Comparison of ENCODE assay signal across 8 mouse cellular contexts in genomic region chr4:116708791-116709390, GRCm38 (mm10). TPM values are rescaled to one million over a fixed set of nuclear protein-coding genes. Genes with fewer than 3 reads are reported as not detected.
DNase-seq lines count a peak whose midpoint lies in the region; ATAC-seq and TF ChIP-seq lines count a peak whose summit lies in the region.

No protein-coding gene starts in this region.

- no peak for TF ChIP-seq CTCF in stomach, postnatal 0 days (IDR thresholded peaks at IDR 0.05; ENCODE audit: low read depth)

- H3K4me2 ChIP-seq in heart, embryonic 12.5 days: peak overlapping the region; percentile 71
- peak overlapping the region; percentile 70 for H3K4me2 ChIP-seq in liver, embryonic 11.5 days
- peak overlapping the region; percentile 63 for H3K4me2 ChIP-seq in stomach, postnatal 0 days (replicated peaks; ENCODE audit: low read depth)

- no peaks in the 10 kb centered on the region for H3K9me3 ChIP-seq in heart, embryonic 12.5 days (replicated peaks)
- no peaks in the 10 kb centered on the region for H3K9me3 ChIP-seq in forebrain, embryonic 10.5 days
- no peaks in the 10 kb centered on the region for H3K9me3 ChIP-seq in liver, embryonic 11.5 days (ENCODE audit: control insufficient read depth, low read length)
- no peaks in the 10 kb centered on the region for H3K9me3 ChIP-seq in stomach, postnatal 0 days (ENCODE audit: control insufficient read depth, low read length)

- H3K36me3 ChIP-seq in heart, embryonic 12.5 days: peaks cover 12% of the 10 kb centered on the region
- peaks cover 24% of the 10 kb centered on the region for H3K36me3 ChIP-seq in forebrain, embryonic 10.5 days (replicated peaks)
- peaks cover 6% of the 10 kb centered on the region; the same call in 1 of the 2 replicates for H3K36me3 ChIP-seq in liver, embryonic 11.5 days (ENCODE audit: control insufficient read depth, insufficient read depth, low read length)
- H3K36me3 ChIP-seq in stomach, postnatal 0 days (ENCODE audit: control insufficient read depth, insufficient read depth, low read length): no peaks in the 10 kb centered on the region

- no peak for TF ChIP-seq EP300 in stomach, postnatal 0 days (optimal IDR thresholded peaks at IDR 0.05)

- DNase-seq in heart, adult 18-20 months: no peak
- no peak for DNase-seq in forebrain, embryonic 10.5 days (ENCODE audit: extremely low spot score, low spot score)
- DNase-seq in liver, embryonic 11.5 days (ENCODE audit: low spot score): no peak
- DNase-seq in stomach, postnatal 0 days (ENCODE audit: low spot score): no peak
- no peak for DNase-seq in spleen, postnatal 14 days (ENCODE audit: low spot score in 2 of 2)
- DNase-seq in T-cell, adult 2 months (ENCODE audit: low spot score): no peak

- H3K27ac ChIP-seq in heart, embryonic 12.5 days (ENCODE audit: poor library complexity, severe bottlenecking): no peak overlapping the region
- H3K27ac ChIP-seq in forebrain, embryonic 10.5 days: peak overlapping the region; percentile 87
- H3K27ac ChIP-seq in liver, embryonic 11.5 days (ENCODE audit: low read depth, low read length): 0 out of 2 replicates have a peak overlapping the region, but pooled peaks have one; percentile 3
- H3K27ac ChIP-seq in stomach, postnatal 0 days (replicated peaks): no peak overlapping the region

- WGBS in heart, embryonic 12.5 days: 8% methylated on average over 9 of the region's 9 CpGs
- WGBS in forebrain, embryonic 10.5 days: 8% methylated on average over 9 of the region's 9 CpGs
- 7% methylated on average over 9 of the region's 9 CpGs for WGBS in liver, embryonic 11.5 days
- WGBS in stomach, postnatal 0 days: 2% methylated on average over 9 of the region's 9 CpGs

- no peaks in the 10 kb centered on the region for H3K27me3 ChIP-seq in heart, embryonic 12.5 days (replicated peaks)
- H3K27me3 ChIP-seq in forebrain, embryonic 10.5 days (ENCODE audit: poor library complexity, severe bottlenecking): no peaks in the 10 kb centered on the region
- H3K27me3 ChIP-seq in liver, embryonic 11.5 days (replicated peaks; ENCODE audit: control insufficient read depth, insufficient read depth, low read length): no peaks in the 10 kb centered on the region
- no peaks in the 10 kb centered on the region for H3K27me3 ChIP-seq in stomach, postnatal 0 days (ENCODE audit: control insufficient read depth, insufficient read depth, low read length)

- H3K4me3 ChIP-seq in heart, embryonic 12.5 days: peak overlapping the region; percentile 58
- peak overlapping the region; percentile 68 for H3K4me3 ChIP-seq in forebrain, embryonic 10.5 days
- peak overlapping the region; percentile 56 for H3K4me3 ChIP-seq in liver, embryonic 11.5 days (ENCODE audit: low read depth, low read length)
- H3K4me3 ChIP-seq in stomach, postnatal 0 days (ENCODE audit: low read depth, low read length): peak overlapping the region; percentile 35

- H3K4me1 ChIP-seq in heart, embryonic 12.5 days (replicated peaks): peaks cover 9% of the 10 kb centered on the region
- peaks cover 22% of the 10 kb centered on the region for H3K4me1 ChIP-seq in forebrain, embryonic 10.5 days
- H3K4me1 ChIP-seq in liver, embryonic 11.5 days (replicated peaks; ENCODE audit: control insufficient read depth, insufficient read depth, low read length): peaks cover 5% of the 10 kb centered on the region; the same call in 1 of the 2 replicates
- H3K4me1 ChIP-seq in stomach, postnatal 0 days (replicated peaks; ENCODE audit: control insufficient read depth, insufficient read depth): no peaks in the 10 kb centered on the region; the same call in 1 of the 2 replicates

- ATAC-seq in heart, embryonic 12.5 days (ENCODE audit: insufficient number of reproducible peaks, low FRiP score): no peak
- ATAC-seq in CD4-positive, CD25-positive, alpha-beta regulatory T cell, adult 4 months: peak; percentile 3
- peak; percentile 1; the same call in 1 of the 2 replicates for ATAC-seq in liver, embryonic 11.5 days (replicated peaks; ENCODE audit: low FRiP score)
- no peak for ATAC-seq in stomach, postnatal 0 days (ENCODE audit: low FRiP score, low TSS enrichment)

- peak overlapping the region; percentile 60 for H3K9ac ChIP-seq in heart, embryonic 12.5 days
- peak overlapping the region; percentile 62 for H3K9ac ChIP-seq in liver, embryonic 11.5 days (ENCODE audit: low read depth, low read length)
- peak overlapping the region; percentile 47 for H3K9ac ChIP-seq in stomach, postnatal 0 days (ENCODE audit: low read length)

RNA-seq across cellular contexts. Expression of gene Ccdc163, which starts 0.6 kb away (rescaled TPM):
- polyA plus RNA-seq in heart, embryonic 12.5 days (2016; fragmentation: Nextera tagmentation; extraction: Ambion mirVana): 15.9 and 17.5 TPM in 2 replicates
- 1 to 10 TPM; 4.3 to 5.4 TPM for total RNA-seq in heart, adult 18-20 months (2021)
- polyA plus RNA-seq in CD4-positive, CD25-positive, alpha-beta regulatory T cell, adult 4 months (2017; shearing (Covaris generic)): 10 to 100 TPM; 50.5 to 55.9 TPM
- 31.5 and 37.0 TPM in 2 replicates for polyA plus RNA-seq in forebrain, embryonic 10.5 days (2016; fragmentation: Nextera tagmentation; extraction: Ambion mirVana)
- 24.4 and 25.1 TPM in 2 replicates for polyA plus RNA-seq in liver, embryonic 11.5 days (2014; fragmentation: Nextera tagmentation; extraction: Ambion mirVana)
- 9.8 and 11.0 TPM in 2 replicates for polyA plus RNA-seq in stomach, postnatal 0 days (2015; fragmentation: Nextera tagmentation; extraction: Ambion mirVana)

RNA-seq across cellular contexts. Expression of gene Mmachc, which starts 0.7 kb away (rescaled TPM):
- polyA plus RNA-seq in heart, embryonic 12.5 days (2016; fragmentation: Nextera tagmentation; extraction: Ambion mirVana): 31.8 and 34.5 TPM in 2 replicates
- 10 to 100 TPM; 55.3 to 55.9 TPM for total RNA-seq in heart, adult 18-20 months (2021)
- 1 to 10 TPM; 3.4 to 9.2 TPM for polyA plus RNA-seq in CD4-positive, CD25-positive, alpha-beta regulatory T cell, adult 4 months (2017; shearing (Covaris generic))
- 45.6 and 47.3 TPM in 2 replicates for polyA plus RNA-seq in forebrain, embryonic 10.5 days (2016; fragmentation: Nextera tagmentation; extraction: Ambion mirVana)
- polyA plus RNA-seq in liver, embryonic 11.5 days (2014; fragmentation: Nextera tagmentation; extraction: Ambion mirVana): 24.2 and 27.4 TPM in 2 replicates
- 9.8 and 11.8 TPM in 2 replicates for polyA plus RNA-seq in stomach, postnatal 0 days (2015; fragmentation: Nextera tagmentation; extraction: Ambion mirVana)

RNA-seq across cellular contexts. Expression of gene Tesk2, which starts 11.9 kb away (rescaled TPM):
- polyA plus RNA-seq in heart, embryonic 12.5 days (2016; fragmentation: Nextera tagmentation; extraction: Ambion mirVana): 2.9 and 3.1 TPM in 2 replicates
- total RNA-seq in heart, adult 18-20 months (2021): 1 to 10 TPM; 1.9 to 2.0 TPM
- polyA plus RNA-seq in CD4-positive, CD25-positive, alpha-beta regulatory T cell, adult 4 months (2017; shearing (Covaris generic)): 1 to 10 TPM; 4.6 to 7.8 TPM
- 9.0 and 9.4 TPM in 2 replicates for polyA plus RNA-seq in forebrain, embryonic 10.5 days (2016; fragmentation: Nextera tagmentation; extraction: Ambion mirVana)
- 3.1 and 4.3 TPM in 2 replicates for polyA plus RNA-seq in liver, embryonic 11.5 days (2014; fragmentation: Nextera tagmentation; extraction: Ambion mirVana)
- 2.3 and 2.6 TPM in 2 replicates for polyA plus RNA-seq in stomach, postnatal 0 days (2015; fragmentation: Nextera tagmentation; extraction: Ambion mirVana)

RNA-seq across cellular contexts. Expression of gene Prdx1, which starts 23.5 kb away (rescaled TPM):
- 963 and 983 TPM in 2 replicates for polyA plus RNA-seq in heart, embryonic 12.5 days (2016; fragmentation: Nextera tagmentation; extraction: Ambion mirVana)
- total RNA-seq in heart, adult 18-20 months (2021): 100 to 1,000 TPM; 463 to 542 TPM
- polyA plus RNA-seq in CD4-positive, CD25-positive, alpha-beta regulatory T cell, adult 4 months (2017; shearing (Covaris generic)): 100 to 1,000 TPM; 602 to 696 TPM
- 1,457 and 1,472 TPM in 2 replicates for polyA plus RNA-seq in forebrain, embryonic 10.5 days (2016; fragmentation: Nextera tagmentation; extraction: Ambion mirVana)
- polyA plus RNA-seq in liver, embryonic 11.5 days (2014; fragmentation: Nextera tagmentation; extraction: Ambion mirVana): 1,160 and 1,259 TPM in 2 replicates
- polyA plus RNA-seq in stomach, postnatal 0 days (2015; fragmentation: Nextera tagmentation; extraction: Ambion mirVana): 1,868 and 2,021 TPM in 2 replicates

RNA-seq across cellular contexts. Expression of gene Akr1a1, which starts 57.4 kb away (rescaled TPM):
- polyA plus RNA-seq in heart, embryonic 12.5 days (2016; fragmentation: Nextera tagmentation; extraction: Ambion mirVana): 550 and 559 TPM in 2 replicates
- 100 to 1,000 TPM; 310 to 328 TPM for total RNA-seq in heart, adult 18-20 months (2021)
- polyA plus RNA-seq in CD4-positive, CD25-positive, alpha-beta regulatory T cell, adult 4 months (2017; shearing (Covaris generic)): 100 to 1,000 TPM; 296 to 324 TPM
- 534 and 550 TPM in 2 replicates for polyA plus RNA-seq in forebrain, embryonic 10.5 days (2016; fragmentation: Nextera tagmentation; extraction: Ambion mirVana)
- 449 and 453 TPM in 2 replicates for polyA plus RNA-seq in liver, embryonic 11.5 days (2014; fragmentation: Nextera tagmentation; extraction: Ambion mirVana)
- polyA plus RNA-seq in stomach, postnatal 0 days (2015; fragmentation: Nextera tagmentation; extraction: Ambion mirVana): 755 and 765 TPM in 2 replicates

Comparison
In these comparisons a context has a peak if more than half of its experiments do, and no peak if none do; other contexts are left out.
1. ATAC-seq: peak in CD4-positive, CD25-positive, alpha-beta regulatory T cell, adult 4 months (single experiment) and liver, embryonic 11.5 days (single experiment); none in heart, embryonic 12.5 days (single experiment) and stomach, postnatal 0 days (single experiment).
2. H3K27ac ChIP-seq: peak in forebrain, embryonic 10.5 days (single experiment) and liver, embryonic 11.5 days (single experiment); none in heart, embryonic 12.5 days (single experiment) and stomach, postnatal 0 days (single experiment).
3. Peak in every context shown above with its lines, with median percentiles within 50 percentile points of each other: H3K4me2 ChIP-seq, H3K4me3 ChIP-seq and H3K9ac ChIP-seq.